ENCODE assay signal across 9 mouse cellular contexts in the genomic region with DNA sequence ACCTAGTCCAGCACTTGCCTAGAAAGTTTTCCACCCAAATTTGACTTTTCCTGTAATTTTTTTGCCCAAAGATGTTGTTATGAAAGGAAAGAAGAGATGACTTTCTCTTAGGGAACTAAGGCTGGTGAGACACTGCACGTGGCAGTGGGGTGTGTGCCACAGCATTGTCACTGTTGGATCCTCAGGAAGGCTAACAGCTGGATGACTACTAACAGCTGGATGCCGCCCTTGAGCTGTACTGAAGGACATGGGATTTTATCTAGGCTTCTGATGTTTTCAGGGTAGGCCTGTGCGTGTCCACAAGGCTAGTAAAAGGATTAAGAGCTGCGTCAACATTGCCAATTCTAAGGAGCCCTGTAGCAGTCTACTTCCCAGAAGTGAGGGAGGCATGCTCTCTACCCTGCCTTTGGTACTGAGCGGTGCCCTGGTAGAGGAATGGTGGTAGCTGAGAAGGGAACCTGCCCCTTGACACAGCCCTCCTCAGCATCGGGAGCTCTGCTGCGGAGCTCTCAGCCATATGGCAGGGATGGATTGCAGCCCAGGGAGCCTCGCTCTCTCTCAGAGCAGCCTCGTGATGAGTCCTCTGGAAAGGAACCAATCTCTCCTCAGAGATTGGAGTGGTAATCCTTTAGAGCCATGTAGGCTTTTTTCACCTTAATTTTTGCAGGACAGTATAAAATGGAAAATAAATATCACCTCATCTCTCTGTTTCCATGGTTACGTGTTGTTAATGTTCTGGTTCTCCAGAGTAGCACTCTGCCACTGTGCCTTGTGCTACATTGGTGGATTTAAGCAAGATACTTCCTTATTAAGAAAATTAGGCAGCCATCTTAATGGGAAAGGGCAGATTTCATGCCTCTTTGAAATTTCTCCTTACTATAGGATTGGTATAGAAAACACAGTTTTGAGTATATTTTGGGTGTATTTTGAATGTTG. TPM values are rescaled to one million over a fixed set of nuclear protein-coding genes. Genes with fewer than 3 reads are reported as not detected.
DNase-seq lines count a peak whose midpoint lies in the region; ATAC-seq lines count a peak whose summit lies in the region.
"Had no signal": no experiment of that assay in that cellular context is flagged by ENCODE, and none has a peak within 500 bp of the region (broad histone marks: within the 10 kb centered on the region; RNA-seq: fewer than 3 reads in every experiment).

No protein-coding gene starts in this region.

- WGBS in heart, embryonic 11.5 days (ENCODE audit: insufficient replicate concordance) = 76% methylated on average over 10 of the region's 10 CpGs
- WGBS in midbrain, embryonic 16.5 days = 51% methylated on average over 10 of the region's 10 CpGs

- H3K9me3 ChIP-seq in heart, embryonic 11.5 days (replicated peaks; ENCODE audit: control insufficient read depth, low read length) = no peaks in the 10 kb centered on the region
- H3K9me3 ChIP-seq in midbrain, embryonic 16.5 days (replicated peaks; ENCODE audit: control insufficient read depth, low read length, poor library complexity, severe bottlenecking) = no peaks in the 10 kb centered on the region

- no peak for DNase-seq in heart, postnatal 14 days
- peak; percentile 61 for DNase-seq in adrenal gland, postnatal 14 days
- DNase-seq in layer of hippocampus, adult 18-20 months (ENCODE audit: low spot score in 2 of 2) = peak; percentile 48 to 64
- DNase-seq in spleen, postnatal 14 days (ENCODE audit: low spot score in 2 of 2) = no peak
- no peak for DNase-seq in thymus, postnatal 14 days
- DNase-seq in heart, adult 11 months = no peak
- DNase-seq: lung, embryonic 14.5 days had no signal

- peak overlapping the region; percentile 28; the same call in 1 of the 2 replicates for H3K9ac ChIP-seq in heart, embryonic 11.5 days (ENCODE audit: low read depth, low read length)
- peak overlapping the region; percentile 46 for H3K9ac ChIP-seq in midbrain, embryonic 16.5 days (ENCODE audit: low read depth, low read length)
- H3K9ac ChIP-seq: lung, embryonic 14.5 days had no signal

- H3K4me3 ChIP-seq in heart, embryonic 11.5 days (ENCODE audit: low read depth, low read length) = no peak overlapping the region
- no peak overlapping the region for H3K4me3 ChIP-seq in midbrain, embryonic 16.5 days (ENCODE audit: low read depth, low read length)

- intact Hi-C loops in heart, postnatal 14 days (cut with DNase I) = no loop called here

- ATAC-seq in heart, embryonic 11.5 days (replicated peaks; ENCODE audit: insufficient number of reproducible peaks, low FRiP score, low TSS enrichment) = no peak
- peak; percentile 82 for ATAC-seq in midbrain, embryonic 16.5 days

- H3K27ac ChIP-seq in heart, embryonic 11.5 days (ENCODE audit: low read depth, low read length) = no peak overlapping the region
- peak overlapping the region; percentile 81 for H3K27ac ChIP-seq in midbrain, embryonic 16.5 days (ENCODE audit: low read length)

- no peaks in the 10 kb centered on the region for H3K27me3 ChIP-seq in heart, embryonic 11.5 days (ENCODE audit: control insufficient read depth, insufficient read depth, low read length)
- H3K27me3 ChIP-seq in midbrain, embryonic 16.5 days (ENCODE audit: control insufficient read depth, insufficient read depth, low read depth, low read length) = no peaks in the 10 kb centered on the region

- H3K36me3 ChIP-seq in heart, embryonic 11.5 days (ENCODE audit: control insufficient read depth, insufficient read depth, low read length) = peaks cover 5% of the 10 kb centered on the region
- 0 out of 2 replicates have a peak, but pooled peaks cover 2% of the 10 kb centered on the region for H3K36me3 ChIP-seq in midbrain, embryonic 16.5 days (ENCODE audit: control insufficient read depth, insufficient read depth, low read length)

- H3K4me1 ChIP-seq in heart, embryonic 11.5 days (ENCODE audit: control insufficient read depth, insufficient read depth, low read length) = no peaks in the 10 kb centered on the region
- H3K4me1 ChIP-seq in midbrain, embryonic 16.5 days (ENCODE audit: control insufficient read depth, insufficient read depth, low read length) = peaks cover 9% of the 10 kb centered on the region; the same call in 1 of the 2 replicates

- no peak overlapping the region for H3K4me2 ChIP-seq in heart, embryonic 11.5 days
- H3K4me2 ChIP-seq in midbrain, embryonic 16.5 days (ENCODE audit: low read length) = peak overlapping the region; percentile 17; the same call in 1 of the 2 replicates
- H3K4me2 ChIP-seq: lung, embryonic 14.5 days had no signal

RNA-seq across cellular contexts. Expression of gene Cmtr1, which starts 7.9 kb away (rescaled TPM):
- 99.9 and 101 TPM in 2 replicates for polyA plus RNA-seq in heart, embryonic 11.5 days (2014; fragmentation: Nextera tagmentation; extraction: Ambion mirVana)
- total RNA-seq in heart, postnatal 14 days (2021) = 10 to 100 TPM; 45.8 to 60.7 TPM
- 70.7 and 71.6 TPM in 2 replicates for total RNA-seq in adrenal gland, postnatal 14 days (2021)
- total RNA-seq in layer of hippocampus, adult 18-20 months (2021) = 100 to 1,000 TPM; 125 to 126 TPM
- polyA plus RNA-seq in midbrain, embryonic 16.5 days (2015; fragmentation: Nextera tagmentation; extraction: Ambion mirVana) = 122 and 127 TPM in 2 replicates

RNA-seq across cellular contexts. Expression of gene Ccdc167, which starts 48.5 kb away (rescaled TPM):
- polyA plus RNA-seq in heart, embryonic 11.5 days (2014; fragmentation: Nextera tagmentation; extraction: Ambion mirVana) = 18.0 and 19.3 TPM in 2 replicates
- 10 to 100 TPM; 11.4 to 12.1 TPM for total RNA-seq in heart, postnatal 14 days (2021)
- total RNA-seq in adrenal gland, postnatal 14 days (2021) = 12.7 and 13.9 TPM in 2 replicates
- total RNA-seq in layer of hippocampus, adult 18-20 months (2021) = 10 to 100 TPM; 22.6 to 23.4 TPM
- polyA plus RNA-seq in midbrain, embryonic 16.5 days (2015; fragmentation: Nextera tagmentation; extraction: Ambion mirVana) = 9.9 and 10.9 TPM in 2 replicates

RNA-seq across cellular contexts. Expression of gene Gm28043, which starts 53.6 kb away (rescaled TPM):
- polyA plus RNA-seq in heart, embryonic 11.5 days (2014; fragmentation: Nextera tagmentation; extraction: Ambion mirVana) = 2.3 and 2.9 TPM in 2 replicates
- total RNA-seq in heart, postnatal 14 days (2021) = 1 to 10 TPM; 1.0 to 1.3 TPM
- 3.2 and 3.3 TPM in 2 replicates for total RNA-seq in adrenal gland, postnatal 14 days (2021)
- 1 to 10 TPM; 3.0 to 3.2 TPM for total RNA-seq in layer of hippocampus, adult 18-20 months (2021)
- polyA plus RNA-seq in midbrain, embryonic 16.5 days (2015; fragmentation: Nextera tagmentation; extraction: Ambion mirVana) = 1.6 and 3.2 TPM in 2 replicates

RNA-seq across cellular contexts. Expression of gene Rnf8, which starts 53.7 kb away (rescaled TPM):
- polyA plus RNA-seq in heart, embryonic 11.5 days (2014; fragmentation: Nextera tagmentation; extraction: Ambion mirVana) = 61.9 and 66.9 TPM in 2 replicates
- 10 to 100 TPM; 22.4 to 24.6 TPM for total RNA-seq in heart, postnatal 14 days (2021)
- total RNA-seq in adrenal gland, postnatal 14 days (2021) = 41.5 and 45.4 TPM in 2 replicates
- total RNA-seq in layer of hippocampus, adult 18-20 months (2021) = 10 to 100 TPM; 46.2 to 47.2 TPM
- 75.3 and 83.6 TPM in 2 replicates for polyA plus RNA-seq in midbrain, embryonic 16.5 days (2015; fragmentation: Nextera tagmentation; extraction: Ambion mirVana)

Comparison
In these comparisons a context has a peak if more than half of its experiments do, and no peak if none do; other contexts are left out.
1. DNase-seq: peak in adrenal gland, postnatal 14 days (single experiment) and layer of hippocampus, adult 18-20 months (2 of 2); none in heart, postnatal 14 days (0 of 2), spleen, postnatal 14 days (0 of 2), thymus, postnatal 14 days (single experiment) and heart, adult 11 months (single experiment).